In the genomic region with DNA sequence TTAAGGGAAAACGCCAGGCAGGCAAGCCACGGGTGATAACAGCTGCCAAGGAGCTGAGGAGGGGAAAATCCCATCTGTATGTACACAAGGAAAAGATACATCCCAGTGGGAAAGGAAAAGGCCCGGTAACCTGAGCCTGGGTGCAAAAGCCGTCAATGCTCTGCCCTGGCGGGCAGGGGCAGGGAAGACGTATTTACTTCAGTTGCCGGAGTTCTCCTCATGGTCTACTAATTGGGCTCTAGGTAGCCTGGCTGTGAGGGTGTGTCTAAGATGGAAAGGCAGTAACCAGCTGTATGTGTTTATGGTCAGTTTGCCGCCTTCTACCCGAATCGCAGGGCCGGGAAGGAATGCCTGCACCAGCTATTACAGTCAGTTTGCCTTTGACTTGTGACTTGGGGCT, we compare ENCODE assay signal across 11 mouse cellular contexts.
"Had no signal": no experiment of that assay in that cellular context is flagged by ENCODE, and none has a peak within 500 bp of the region (broad histone marks: within the 10 kb centered on the region; RNA-seq: fewer than 3 reads in every experiment).

No protein-coding gene starts in this region.

- H3K4me3 ChIP-seq: left cerebral cortex, adult 2 months; limb, embryonic 15.5 days; midbrain, embryonic 13.5 days had no signal

- H3K27me3 ChIP-seq: limb, embryonic 15.5 days; midbrain, embryonic 13.5 days had no signal

- H3K4me1 ChIP-seq: limb, embryonic 15.5 days; midbrain, embryonic 13.5 days had no signal

- H3K27ac ChIP-seq: left cerebral cortex, adult 2 months; limb, embryonic 15.5 days; midbrain, embryonic 13.5 days; stomach, postnatal 0 days had no signal

- ATAC-seq: intestine, embryonic 16.5 days; midbrain, embryonic 13.5 days had no signal

- H3K9me3 ChIP-seq: limb, embryonic 15.5 days; midbrain, embryonic 13.5 days had no signal

- H3K4me2 ChIP-seq: limb, embryonic 15.5 days; midbrain, embryonic 13.5 days had no signal

- H3K9ac ChIP-seq: limb, embryonic 15.5 days; liver, embryonic 14.5 days; midbrain, embryonic 13.5 days had no signal

- DNase-seq: kidney, adult 9 months; lung, adult 18-20 months; right cerebral cortex, adult 18-20 months; right cerebral cortex, postnatal 25 days; thymus, postnatal 4 days had no signal
